Mouse (Mus musculus) adrenal gland, postnatal 10 days (tissue): ENCODE results near the gene Gstm2. TPM values are rescaled to one million over a fixed set of nuclear protein-coding genes. Genes with fewer than 3 reads are reported as not detected.

ENCODE experiments used
- DNase-seq: peaks from one replicate; pipeline ENCODE4 v3.0.0; 2021; ENCODE audit warnings: mixed read lengths
- total RNA-seq, 2 experiments: library from RNA; stranded (reverse); gene quantifications; 2 replicates each; pipeline ENCODE4 v1.2.3; 2021

Gstm2 gene
- total RNA-seq, 2 experiments from 2014 or later: 95.5 to 101 TPM

- DNase-seq: peak; percentile 35
Measured at GRCm38 (mm10) chr3:107943239-107943990, 42.8 kb downstream of the Gstm2 start, which contains the start of gene Gstm6. Gene Gstm6 (minus strand): TSS chr3:107943749.

- DNase-seq: no peak
Measured at GRCm38 (mm10) chr3:107941261-107941660, 45.0 kb downstream of the Gstm2 start.

GRCm38 (mm10) chr3:107940524-107940923 lies 45.7 kb downstream of the Gstm2 start:
- DNase-seq: no peak

GRCm38 (mm10) chr3:107939830-107940229 lies 46.4 kb downstream of the Gstm2 start:
- DNase-seq: no peak

- DNase-seq: peak; percentile 84
Measured at GRCm38 (mm10) chr3:107939403-107939802, 46.9 kb downstream of the Gstm2 start.

GRCm38 (mm10) chr3:107935888-107936287 lies 50.4 kb downstream of the Gstm2 start:
- no peak for DNase-seq

GRCm38 (mm10) chr3:107935268-107935667 lies 51.0 kb downstream of the Gstm2 start:
- no peak for DNase-seq

GRCm38 (mm10) chr3:107932128-107932527 lies 54.1 kb downstream of the Gstm2 start:
- DNase-seq: no peak

Other genes starting within 250 kb of the Gstm2 start
- gene Csf1, start 226.0 kb downstream of the Gstm2 start, total RNA-seq: 10 to 100 TPM; 15.6 to 18.3 TPM
- not detected for gene Eps8l3, start 109.2 kb downstream of the Gstm2 start, total RNA-seq
- 10 to 100 TPM; 30.1 to 32.3 TPM for gene Gstm5, start 90.6 kb downstream of the Gstm2 start, total RNA-seq
- 10 to 100 TPM; 43.1 to 44.0 TPM for gene Gstm7, start 54.6 kb downstream of the Gstm2 start, total RNA-seq
- 1 to 10 TPM; 3.9 to 5.6 TPM for gene Gstm6, start 42.7 kb downstream of the Gstm2 start, total RNA-seq
- gene Gstm3, start 17.2 kb downstream of the Gstm2 start, total RNA-seq: under 1 TPM; 0.39 to 0.51 TPM
- 100 to 1,000 TPM; 131 to 144 TPM for gene Gstm1, start 31.5 kb upstream of the Gstm2 start, total RNA-seq
- 10 to 100 TPM; 12.8 to 13.3 TPM for gene Gstm4, start 58.4 kb upstream of the Gstm2 start, total RNA-seq
- 10 to 100 TPM; 79.3 to 92.2 TPM for gene Ampd2, start 100.2 kb upstream of the Gstm2 start, total RNA-seq
- 1 to 10 TPM; 6.6 to 6.8 TPM for gene Gnat2, start 106.3 kb upstream of the Gstm2 start, total RNA-seq
- gene Gnai3, start 159.7 kb upstream of the Gstm2 start, total RNA-seq: 100 to 1,000 TPM; 101 to 113 TPM
- gene Gpr61, start 168.4 kb upstream of the Gstm2 start, total RNA-seq: under 1 TPM; 0.15 to 0.48 TPM
- 10 to 100 TPM; 13.1 to 18.4 TPM for gene Amigo1, start 199.9 kb upstream of the Gstm2 start, total RNA-seq
- 1 to 10 TPM; 6.6 to 6.9 TPM for gene Cyb561d1, start 214.8 kb upstream of the Gstm2 start, total RNA-seq
- gene Atxn7l2, start 224.5 kb upstream of the Gstm2 start, total RNA-seq: 10 to 100 TPM in 1 of 2 experiments, 1 to 10 TPM in 1; 7.6 to 10.1 TPM
- 10 to 100 TPM; 13.3 to 44.9 TPM for gene Sypl2, start 240.2 kb upstream of the Gstm2 start, total RNA-seq